Mouse (Mus musculus): ENCODE results near the gene Ssna1. TPM values are rescaled to one million over a fixed set of nuclear protein-coding genes. Genes with fewer than 3 reads are reported as not detected.

The Ssna1 gene
- polyA plus RNA-seq, 1 experiment = 105 TPM

DNA sequence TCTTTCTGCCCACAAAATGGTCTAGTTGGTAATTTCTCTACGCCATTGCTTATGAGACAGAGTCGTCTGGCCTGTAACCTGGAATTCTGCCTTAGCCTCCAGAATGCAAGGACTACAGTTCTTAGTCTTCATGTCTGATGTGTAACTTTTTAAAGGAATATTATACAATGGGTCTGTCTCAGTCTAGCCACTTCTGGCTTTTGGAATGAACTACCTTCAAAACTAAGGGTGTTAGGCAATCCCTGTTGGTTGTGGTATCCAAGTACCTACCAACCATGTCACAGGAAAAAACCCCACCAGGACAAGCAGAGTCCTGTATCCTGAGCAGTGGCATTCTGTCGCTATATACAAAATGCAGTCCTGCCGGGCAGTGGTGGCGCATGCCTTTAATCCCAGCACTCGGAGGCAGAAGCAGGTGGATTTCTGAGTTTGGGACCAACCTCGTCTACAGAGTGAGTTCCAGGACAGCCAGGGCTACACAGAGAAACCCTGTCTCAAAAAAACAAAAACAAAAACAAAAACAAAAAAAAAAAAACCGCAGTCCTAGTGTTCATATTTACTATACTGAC, 46.3 kb downstream of the Ssna1 start:
- no peak for DNase-seq (ENCODE audit: low read depth)
- TF ChIP-seq CTCF (IDR thresholded peaks at IDR 0.05; ENCODE audit: borderline replicate concordance, extremely low read depth, insufficient read depth, insufficient read length) (no peak), POLR2A (IDR thresholded peaks at IDR 0.05; ENCODE audit: borderline replicate concordance, extremely low read depth, insufficient read depth, insufficient read length, poor library complexity, severe bottlenecking) (no peak)

DNA sequence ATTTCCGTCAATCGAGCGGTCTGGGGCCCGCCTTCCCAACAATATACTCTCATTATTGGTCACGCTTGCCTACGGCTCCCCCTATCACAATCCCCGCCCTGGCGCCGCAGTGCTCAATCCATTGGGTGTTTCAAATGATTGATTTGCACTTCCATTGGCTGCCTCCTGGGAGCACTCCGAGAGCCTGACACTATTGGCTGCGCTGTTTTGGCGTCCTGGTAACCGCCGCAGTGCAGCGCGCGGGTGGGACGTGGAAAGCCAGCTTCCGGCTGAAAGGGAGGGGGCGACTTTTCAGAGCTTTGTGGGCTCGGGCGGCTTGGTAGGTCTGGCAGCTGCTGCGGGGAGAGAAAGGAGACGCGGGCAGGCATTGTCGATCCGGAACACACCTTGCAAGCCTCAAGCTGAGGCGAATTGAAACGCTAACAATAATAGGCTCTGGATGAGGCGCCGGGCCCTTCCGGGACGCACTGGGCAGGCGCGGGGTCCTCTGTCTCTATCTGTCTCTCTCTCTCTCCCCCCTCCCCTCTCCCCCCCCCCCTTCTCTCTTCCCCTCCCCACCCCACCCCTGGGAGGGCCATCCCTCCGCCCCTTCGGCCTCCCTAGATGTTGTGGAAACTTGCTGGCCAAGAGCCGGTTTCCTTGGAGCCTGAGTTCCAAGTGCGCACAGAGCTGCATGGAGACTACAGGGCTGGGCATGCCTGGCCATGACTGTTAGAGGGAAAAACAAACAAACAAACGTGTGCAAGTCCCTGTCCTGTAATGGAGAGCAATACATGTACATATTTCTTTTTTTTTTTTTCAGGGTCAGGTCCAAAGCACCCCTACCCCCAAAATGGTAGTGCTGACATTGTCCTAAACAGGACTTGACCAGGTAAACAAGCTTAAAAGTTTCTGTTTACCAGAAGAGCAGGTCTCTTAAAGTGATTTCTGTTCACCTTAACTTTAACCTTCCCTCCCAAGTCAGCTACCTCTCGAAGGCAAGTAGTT, 47.2 kb downstream of the Ssna1 start:
- DNase-seq (ENCODE audit: low read depth) = peak; percentile 100

GRCm38 (mm10) chr2:25224492-25224765, 47.8 kb downstream of the Ssna1 start, which contains the start of gene Tubb4b:
Tubb4b (minus strand) TSS chr2:25224702.
- TF ChIP-seq CTCF (IDR thresholded peaks at IDR 0.05; ENCODE audit: borderline replicate concordance, extremely low read depth, insufficient read depth, insufficient read length) = peak; percentile 14; the same call in 1 of the 2 replicates
- TF ChIP-seq POLR2A (IDR thresholded peaks at IDR 0.05; ENCODE audit: borderline replicate concordance, extremely low read depth, insufficient read depth, insufficient read length, poor library complexity, severe bottlenecking) = peak; percentile 96
- DNase-seq (ENCODE audit: low read depth) = no peak

More for the DNA sequence above, 47.2 kb downstream of the Ssna1 start:
- no peak for TF ChIP-seq CTCF (IDR thresholded peaks at IDR 0.05; ENCODE audit: borderline replicate concordance, extremely low read depth, insufficient read depth, insufficient read length)
- TF ChIP-seq POLR2A (IDR thresholded peaks at IDR 0.05; ENCODE audit: borderline replicate concordance, extremely low read depth, insufficient read depth, insufficient read length, poor library complexity, severe bottlenecking) = peak; percentile 82; the same call in 1 of the 2 replicates

- DNase-seq (ENCODE audit: low read depth) = no peak
- TF ChIP-seq POLR2A (IDR thresholded peaks at IDR 0.05; ENCODE audit: borderline replicate concordance, extremely low read depth, insufficient read depth, insufficient read length, poor library complexity, severe bottlenecking) = no peak
- no peak for TF ChIP-seq CTCF (IDR thresholded peaks at IDR 0.05; ENCODE audit: borderline replicate concordance, extremely low read depth, insufficient read depth, insufficient read length)
Observed at GRCm38 (mm10) chr2:25223681-25224491, 48.4 kb downstream of the Ssna1 start.

- TF ChIP-seq POLR2A (IDR thresholded peaks at IDR 0.05; ENCODE audit: borderline replicate concordance, extremely low read depth, insufficient read depth, insufficient read length, poor library complexity, severe bottlenecking) (no peak), CTCF (IDR thresholded peaks at IDR 0.05; ENCODE audit: borderline replicate concordance, extremely low read depth, insufficient read depth, insufficient read length) (no peak)
- no peak for DNase-seq (ENCODE audit: low read depth)
Observed at GRCm38 (mm10) chr2:25221331-25221772, 50.9 kb downstream of the Ssna1 start.

Other genes with a start within 250 kb of the Ssna1 start
- gene Nsmf, start 218.1 kb downstream of the Ssna1 start, polyA plus RNA-seq (2012; rRNA removed) = 194 and 297 TPM in 2 replicates
- gene Entpd8, start 192.1 kb downstream of the Ssna1 start, polyA plus RNA-seq (2012; rRNA removed) = 0.11 and 0.18 TPM in 2 replicates
- 0.04 TPM in 2 replicates for gene Noxa1, start 177.3 kb downstream of the Ssna1 start, polyA plus RNA-seq (2012; rRNA removed)
- 50.0 and 58.5 TPM in 2 replicates for gene Nrarp, start 91.7 kb downstream of the Ssna1 start, polyA plus RNA-seq (2012; rRNA removed)
- 1.9 and 2.0 TPM in 2 replicates for gene Tor4a, start 75.6 kb downstream of the Ssna1 start, polyA plus RNA-seq (2012; rRNA removed)
- gene Nelfb, start 60.9 kb downstream of the Ssna1 start, polyA plus RNA-seq (2012; rRNA removed) = 78.9 and 91.3 TPM in 2 replicates
- gene Stpg3, start 57.8 kb downstream of the Ssna1 start, polyA plus RNA-seq (2012; rRNA removed) = not detected in 2 replicates
- gene Fam166a, start 53.7 kb downstream of the Ssna1 start, polyA plus RNA-seq (2012; rRNA removed) = 0.10 and 0.14 TPM in 2 replicates
- gene Tubb4b, start 47.7 kb downstream of the Ssna1 start, polyA plus RNA-seq (2012; rRNA removed) = 449 and 524 TPM in 2 replicates
- gene Slc34a3, start 38.1 kb downstream of the Ssna1 start, polyA plus RNA-seq (2012; rRNA removed) = not detected in 2 replicates
- not detected in 2 replicates for gene Rnf224, start 35.7 kb downstream of the Ssna1 start, polyA plus RNA-seq (2012; rRNA removed)
- gene Rnf208, start 30.2 kb downstream of the Ssna1 start, polyA plus RNA-seq (2012; rRNA removed) = 127 and 148 TPM in 2 replicates
- 0.10 and 0.67 TPM in 2 replicates for gene Cysrt1, start 30.0 kb downstream of the Ssna1 start, polyA plus RNA-seq (2012; rRNA removed)
- gene AL732309.1, start 25.6 kb downstream of the Ssna1 start, polyA plus RNA-seq (2012; rRNA removed) = 19.1 and 22.6 TPM in 2 replicates
- gene Tmem203, start 17.0 kb downstream of the Ssna1 start, polyA plus RNA-seq (2012; rRNA removed) = 26.4 and 32.2 TPM in 2 replicates
- 7.7 and 13.0 TPM in 2 replicates for gene Tprn, start 9.8 kb downstream of the Ssna1 start, polyA plus RNA-seq (2012; rRNA removed)
- 131 and 149 TPM in 2 replicates for gene Anapc2, start within 50 bp of the Ssna1 start, polyA plus RNA-seq (2012; rRNA removed)
- not detected in 2 replicates for gene Tmem210, start 15.7 kb upstream of the Ssna1 start, polyA plus RNA-seq (2012; rRNA removed)
- 0.07 TPM in 1 of 2 replicates, not detected in the other for gene Lrrc26, start 17.5 kb upstream of the Ssna1 start, polyA plus RNA-seq (2012; rRNA removed)
- 24.4 and 47.2 TPM in 2 replicates for gene Grin1, start 46.7 kb upstream of the Ssna1 start, polyA plus RNA-seq (2012; rRNA removed)
- gene Man1b1, start 59.9 kb upstream of the Ssna1 start, polyA plus RNA-seq (2012; rRNA removed) = 22.5 and 37.0 TPM in 2 replicates
- 35.3 and 57.1 TPM in 2 replicates for gene Dpp7, start 83.9 kb upstream of the Ssna1 start, polyA plus RNA-seq (2012; rRNA removed)
- gene Uap1l1, start 93.2 kb upstream of the Ssna1 start, polyA plus RNA-seq (2012; rRNA removed) = 2.4 TPM in 2 replicates
- 20.1 and 48.8 TPM in 2 replicates for gene Sapcd2, start 99.9 kb upstream of the Ssna1 start, polyA plus RNA-seq (2012; rRNA removed)
- gene Entpd2, start 123.4 kb upstream of the Ssna1 start, polyA plus RNA-seq (2012; rRNA removed) = 2.2 and 2.3 TPM in 2 replicates
- 621 and 644 TPM in 2 replicates for gene Npdc1, start 126.9 kb upstream of the Ssna1 start, polyA plus RNA-seq (2012; rRNA removed)
- gene Fut7, start 150.8 kb upstream of the Ssna1 start, polyA plus RNA-seq (2012; rRNA removed) = 0.42 and 0.57 TPM in 2 replicates
- gene Abca2, start 156.3 kb upstream of the Ssna1 start, polyA plus RNA-seq (2012; rRNA removed) = 29.8 and 60.6 TPM in 2 replicates
- 1.1 and 1.9 TPM in 2 replicates for gene Clic3, start 184.4 kb upstream of the Ssna1 start, polyA plus RNA-seq (2012; rRNA removed)
- 109 and 142 TPM in 2 replicates for gene Paxx, start 188.7 kb upstream of the Ssna1 start, polyA plus RNA-seq (2012; rRNA removed)
- gene Ptgds, start 197.6 kb upstream of the Ssna1 start, polyA plus RNA-seq (2012; rRNA removed) = 60.4 and 73.5 TPM in 2 replicates
- gene Lcn12, start 221.5 kb upstream of the Ssna1 start, polyA plus RNA-seq (2012; rRNA removed) = not detected in 2 replicates
- 27.8 and 61.1 TPM in 2 replicates for gene Fbxw5, start 228.3 kb upstream of the Ssna1 start, polyA plus RNA-seq (2012; rRNA removed)
- 1.9 and 3.6 TPM in 2 replicates for gene C8g, start 229.3 kb upstream of the Ssna1 start, polyA plus RNA-seq (2012; rRNA removed)

All from brain, embryonic 14.5 days (tissue).